Mouse (Mus musculus): Measurements from ENCODE around the gene 4931409K22Rik.

DNA sequence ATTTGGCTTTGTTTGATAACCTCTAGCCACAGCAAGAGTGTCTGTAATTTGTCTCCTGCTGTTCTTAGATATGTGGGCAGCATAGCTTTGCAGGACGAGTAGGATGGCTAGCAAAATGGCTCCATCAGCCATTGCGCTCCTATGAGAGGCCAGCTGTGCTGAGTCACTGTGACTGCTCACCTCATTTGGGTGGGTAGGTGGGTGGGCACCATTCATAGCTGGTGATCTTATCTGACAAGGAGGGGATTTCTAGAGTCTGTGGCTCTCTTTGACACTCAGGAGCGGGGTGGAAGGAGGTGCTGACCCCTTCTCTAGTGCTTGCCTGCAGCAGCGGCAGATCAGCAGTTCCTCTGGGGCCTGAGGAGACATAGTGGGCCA lies 30.6 kb upstream of the 4931409K22Rik start:
- TF ChIP-seq TCF12 (IDR thresholded peaks at IDR 0.05; ENCODE audit: insufficient read depth, poor library complexity, severe bottlenecking) (no peak), POLR2A (IDR thresholded peaks at IDR 0.05; ENCODE audit: insufficient read length, low read depth) (no peak), USF1 (IDR thresholded peaks at IDR 0.05; ENCODE audit: low read depth) (no peak), POLR2AphosphoS2 (IDR thresholded peaks at IDR 0.05; ENCODE audit: insufficient read length, low read depth) (no peak), E2F4 (IDR thresholded peaks at IDR 0.05; ENCODE audit: insufficient read depth) (no peak), CEBPB (IDR thresholded peaks at IDR 0.05; ENCODE audit: insufficient read depth, poor library complexity, severe bottlenecking) (no peak), REST (IDR thresholded peaks at IDR 0.05; ENCODE audit: insufficient read depth, insufficient read length) (no peak), MYOG (IDR thresholded peaks at IDR 0.05; ENCODE audit: control insufficient read depth in 1 of 3, insufficient read depth in 1 of 3, insufficient read length in 2 of 3, low read depth in 2 of 3) (no peak), MYOD1 (IDR thresholded peaks at IDR 0.05; ENCODE audit: control insufficient read depth in 1 of 3, insufficient read length in 2 of 3, low read depth in 2 of 3) (peak in 1 of 3 experiments; percentile 54), MAX (IDR thresholded peaks at IDR 0.05; ENCODE audit: low read depth) (no peak), SRF (IDR thresholded peaks at IDR 0.05; ENCODE audit: control insufficient read depth, insufficient read length, low read depth) (no peak)
